Mouse (Mus musculus) liver, embryonic 14.5 days (tissue): ENCODE results near the gene Bcl2.

Source experiments
- CTCF ChIP-seq: IDR thresholded peaks from 2 replicates; pipeline ENCODE4 v1.5.1; 2016; ENCODE audit warnings: antibody characterized with exemption, low read depth, control low read depth
- EP300 ChIP-seq: IDR thresholded peaks from 2 replicates; pipeline ENCODE4 v1.6.1; 2016; ENCODE audit warnings: antibody characterized with exemption, low read depth

GRCm38 (mm10) chr1:106570870-106571269 is 143.2 kb downstream of the Bcl2 start:
- no peak for TF ChIP-seq CTCF
- no peak for TF ChIP-seq EP300
